Mouse (Mus musculus): ENCODE measurements at regions not wholly inside any gene's neighbourhood (a gene's known extent, or its start where the extent isn't known, plus 50 kb on each side); places are given as distances from the start of the nearest gene placed in this dataset.

DNA sequence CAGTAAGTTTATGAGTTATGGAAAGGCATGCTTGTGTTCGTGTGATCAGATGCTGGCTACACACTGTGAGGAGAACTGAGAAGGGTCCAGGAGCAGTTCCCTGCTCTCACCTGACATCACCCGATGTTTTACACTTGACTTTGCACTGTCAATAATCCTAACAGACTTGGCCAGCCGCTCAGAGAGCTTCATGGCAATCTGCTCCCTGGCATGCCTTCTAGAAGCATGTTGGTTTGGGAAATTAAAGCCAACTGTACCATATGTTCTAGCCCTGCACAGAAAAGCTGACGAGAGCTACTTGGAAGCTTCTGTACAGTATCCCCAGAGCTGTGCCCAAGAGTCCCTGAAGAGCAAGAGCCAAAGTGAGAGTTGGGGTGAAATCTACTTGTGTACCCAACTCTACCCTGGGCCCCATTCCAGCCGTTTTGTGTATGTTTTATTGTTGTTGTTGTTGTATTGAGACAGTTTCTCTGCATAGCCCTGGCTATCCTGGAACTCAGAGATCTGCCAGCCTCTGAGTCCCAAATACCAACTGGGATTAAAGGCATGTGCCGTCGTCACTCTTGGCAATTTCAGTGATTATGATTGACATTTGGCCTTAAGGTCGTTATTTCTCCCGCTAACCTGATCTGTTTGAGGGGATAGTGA is 56.5 kb upstream of the Cnksr3 start:
- DNase-seq (ENCODE audit: low read depth, low spot score), result no peak

DNA sequence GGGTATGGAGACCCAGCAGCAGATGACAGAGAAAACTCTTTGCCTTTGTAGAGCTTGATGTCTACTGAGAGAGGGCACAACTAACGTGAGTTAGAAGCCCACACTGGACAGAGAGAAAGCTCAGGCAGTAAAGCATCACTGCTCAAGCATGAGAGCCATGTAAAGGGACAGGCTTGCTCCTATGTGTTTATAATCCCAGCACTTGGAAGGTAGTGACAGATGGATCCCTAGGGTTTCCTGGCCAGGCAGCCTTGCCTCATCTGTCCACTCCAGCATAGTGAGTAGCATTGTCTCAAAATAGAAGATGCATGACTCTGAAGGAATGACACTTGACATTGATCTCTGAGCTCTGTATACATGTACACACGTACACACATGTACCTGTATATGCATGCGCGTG is 55.9 kb upstream of the Cnksr3 start:
- DNase-seq (ENCODE audit: low read depth, low spot score), result no peak

- DNase-seq (ENCODE audit: low read depth, low spot score), result no peak
These were observed 55.1 kb upstream of the Cnksr3 start for GRCm38 (mm10) chr10:7267106-7267505.

DNA sequence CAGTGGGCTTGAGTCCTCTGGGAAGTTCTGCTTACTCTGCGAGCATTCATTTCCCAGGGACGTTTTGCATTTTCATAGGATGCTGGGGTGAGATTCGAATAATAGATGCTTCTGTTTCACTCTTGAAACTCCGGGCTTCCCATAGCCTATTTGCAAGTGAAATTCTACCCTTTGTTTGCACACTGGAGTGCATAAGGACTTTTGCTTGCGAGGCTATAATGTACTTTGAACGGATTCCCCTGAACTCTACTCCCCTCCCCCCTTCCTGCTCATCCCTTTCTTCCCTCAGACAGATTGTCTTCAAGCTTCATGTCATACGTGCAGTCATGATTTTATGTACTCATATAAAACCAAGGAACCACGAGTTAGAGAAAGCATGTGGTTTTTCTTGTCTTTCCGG is 53.4 kb upstream of the Cnksr3 start:
- DNase-seq (ENCODE audit: low read depth, low spot score), result no peak

DNA sequence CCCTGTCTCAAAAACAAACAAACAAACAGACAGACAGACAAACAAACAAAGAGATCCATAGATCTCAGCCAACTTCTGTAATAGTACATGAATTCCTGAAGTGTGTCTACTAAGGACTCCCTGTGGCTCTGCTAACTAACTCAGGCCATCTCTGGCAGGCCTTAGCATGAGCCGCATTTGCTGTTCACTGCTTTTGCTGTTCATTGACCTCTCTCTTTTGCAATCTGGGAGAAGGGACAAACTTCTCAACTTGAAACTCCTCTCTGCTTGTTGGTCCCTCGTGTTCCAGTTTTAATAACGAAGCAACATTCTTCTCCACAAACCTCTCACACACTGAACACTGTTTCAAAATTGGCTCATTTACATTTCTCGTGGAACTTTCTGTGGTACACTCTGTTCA is 52.7 kb upstream of the Cnksr3 start:
- no peak for DNase-seq (ENCODE audit: low read depth, low spot score)
